Mouse (Mus musculus): ENCODE measurements around the gene Inip.
"Not testable (repeated sequence)": the region's sequence is repeated elsewhere in the genome, so short reads cannot be mapped to it uniquely, and the experiment has no call there.

The Inip gene

GRCm38 (mm10) chr4:59808396-59808795, 7.0 kb upstream of the Inip start:
- DNase-seq (ENCODE audit: low spot score), result no peak

GRCm38 (mm10) chr4:59807521-59807920, 6.1 kb upstream of the Inip start:
- DNase-seq (ENCODE audit: low spot score), result no peak

GRCm38 (mm10) chr4:59806879-59807195, 5.4 kb upstream of the Inip start:
- DNase-seq (ENCODE audit: low spot score), result no peak

- peak; percentile 63 for DNase-seq (ENCODE audit: low spot score)
These were observed 4.8 kb upstream of the Inip start for GRCm38 (mm10) chr4:59805968-59806878.

GRCm38 (mm10) chr4:59805181-59805967, 4.0 kb upstream of the Inip start, which contains the start of gene Snx30:
Gene Snx30, plus strand, starts transcription at chr4:59805840.
- peak; percentile 93 for DNase-seq (ENCODE audit: low spot score)

GRCm38 (mm10) chr4:59804754-59805153, 3.4 kb upstream of the Inip start:
- no peak for DNase-seq (ENCODE audit: low spot score)

GRCm38 (mm10) chr4:59803358-59803757, 2.0 kb upstream of the Inip start:
- DNase-seq (ENCODE audit: low spot score), result no peak

- no peak for DNase-seq (ENCODE audit: low spot score)
These were observed 1.4 kb upstream of the Inip start for GRCm38 (mm10) chr4:59802792-59803191.

GRCm38 (mm10) chr4:59802107-59802506, 718 bp upstream of the Inip start:
- no peak for DNase-seq (ENCODE audit: low spot score)

- no peak for DNase-seq (ENCODE audit: low spot score)
These were observed 1.2 kb downstream of the Inip start for GRCm38 (mm10) chr4:59800181-59800580.

GRCm38 (mm10) chr4:59795788-59796455, 5.5 kb downstream of the Inip start:
- DNase-seq (ENCODE audit: low spot score), result no peak

- no peak for DNase-seq (ENCODE audit: low spot score)
These were observed 7.3 kb downstream of the Inip start for GRCm38 (mm10) chr4:59794116-59794515.

GRCm38 (mm10) chr4:59793626-59794025, 7.8 kb downstream of the Inip start:
- not testable (repeated sequence) for DNase-seq (ENCODE audit: low spot score)

GRCm38 (mm10) chr4:59789015-59789414, 12.4 kb downstream of the Inip start:
- no peak for DNase-seq (ENCODE audit: low spot score)

GRCm38 (mm10) chr4:59787126-59787525, 14.3 kb downstream of the Inip start:
- DNase-seq (ENCODE audit: low spot score), result no peak

GRCm38 (mm10) chr4:59786661-59787060, 14.7 kb downstream of the Inip start:
- peak; percentile 87 for DNase-seq (ENCODE audit: low spot score)

- no peak for DNase-seq (ENCODE audit: low spot score)
These were observed 16.0 kb downstream of the Inip start for GRCm38 (mm10) chr4:59785412-59785811.

- peak; percentile 98 for DNase-seq (ENCODE audit: low spot score)
These were observed 17.6 kb downstream of the Inip start for GRCm38 (mm10) chr4:59783685-59784279.

- no peak for DNase-seq (ENCODE audit: low spot score)
These were observed 18.3 kb downstream of the Inip start for GRCm38 (mm10) chr4:59782853-59783684.

GRCm38 (mm10) chr4:59780568-59780967, 20.8 kb downstream of the Inip start:
- DNase-seq (ENCODE audit: low spot score), result peak; percentile 70

- no peak for DNase-seq (ENCODE audit: low spot score)
These were observed 23.6 kb downstream of the Inip start for GRCm38 (mm10) chr4:59777828-59778227.
